Mouse (Mus musculus) liver, adult 2 months (tissue): ENCODE measurements at regions not wholly inside any gene's neighbourhood (a gene's known extent, or its start where the extent isn't known, plus 50 kb on each side); places are given as distances from the start of the nearest gene placed in this dataset.

Experiments used
- CTCF ChIP-seq: fragments of 200-500 bp; IDR thresholded peaks from 2 replicates; pipeline ENCODE4 v1.5.1; 2011; ENCODE audit warnings: low read depth, low read length, control low read depth
- POLR2A ChIP-seq: fragments of 200-500 bp; IDR thresholded peaks from 2 replicates; pipeline ENCODE4 v1.6.1; 2011; ENCODE audit warnings: low read length, control low read depth; ENCODE audit not compliant: insufficient read depth; ENCODE audit errors: extremely low read depth

- TF ChIP-seq CTCF (no peak), POLR2A (no peak)
Measured at GRCm38 (mm10) chr9:59143610-59144009, 107.4 kb upstream of the Neo1 start.
